Mouse (Mus musculus) natural killer cell, adult 2 months (primary cell): Measurements from ENCODE around the gene Znrd1as.

Experiments used
- DNase-seq, 2 experiments: peaks; one replicate each; pipeline ENCODE4 v3.0.0; 2022; ENCODE audit warnings: low spot score in 2 of 2

Znrd1as gene

DNA sequence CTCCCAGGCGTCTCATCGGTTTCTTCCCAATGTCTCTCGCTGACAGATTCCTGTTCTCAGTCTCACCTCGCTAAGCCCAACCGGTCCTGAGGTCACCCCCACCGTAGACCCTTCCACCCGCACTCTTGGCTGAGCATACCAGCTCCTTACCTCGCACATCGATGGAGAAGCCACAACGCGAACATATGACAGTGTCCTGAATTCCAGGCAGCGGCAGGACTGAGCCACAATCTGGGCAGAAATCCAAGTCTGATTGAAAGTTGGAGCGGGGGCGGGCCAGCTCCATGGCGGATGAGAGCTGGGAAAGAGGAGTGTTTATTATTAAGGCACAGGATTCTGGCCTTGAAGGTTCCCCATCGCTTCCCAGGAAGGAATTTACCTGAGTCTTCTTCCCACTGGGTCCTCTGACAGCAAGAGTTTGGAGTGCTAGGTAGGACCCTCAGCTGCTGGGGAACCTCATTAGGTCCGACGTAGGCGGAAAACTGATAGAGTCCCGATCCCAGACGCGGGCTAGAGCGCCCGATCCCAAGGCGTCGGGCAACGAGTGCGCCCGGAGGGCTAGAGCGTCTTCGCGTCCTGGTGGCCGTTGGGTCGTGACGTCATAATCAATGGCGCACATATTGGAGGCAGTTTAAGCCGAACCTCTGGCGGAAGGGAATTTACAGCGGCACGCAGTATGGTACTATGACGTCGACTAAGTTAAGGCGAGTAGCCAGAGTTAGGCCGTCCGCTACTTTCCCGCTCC lies at the start of gene Znrd1as, which contains the start of gene Znrd1:
Gene Znrd1as, plus strand, starts transcription at position 594 of the 745 bp plus-strand sequence.
Gene Znrd1, minus strand, starts transcription at position 561 of the 745 bp plus-strand sequence.
- peak; percentile 87 to 88 for DNase-seq

DNA sequence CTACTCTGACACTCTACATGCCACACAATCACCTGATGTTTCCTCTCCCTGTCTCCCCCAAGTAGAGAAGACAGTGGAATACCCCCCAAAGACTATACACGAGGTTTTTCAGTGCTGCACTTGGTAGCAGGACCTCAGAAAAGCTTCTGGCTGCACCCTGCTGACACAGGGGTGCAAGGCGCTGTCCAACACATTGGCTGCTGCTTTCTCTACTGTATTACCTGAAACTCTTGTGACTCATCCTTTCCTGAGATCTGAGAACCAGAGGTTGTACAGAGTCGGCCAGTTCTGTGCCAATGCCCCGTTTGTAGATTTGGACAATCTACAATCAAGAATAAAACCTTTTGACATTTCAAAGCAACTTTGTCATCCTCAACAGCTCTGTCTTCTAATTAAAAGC lies 48.6 kb upstream of the Znrd1as start:
- DNase-seq, result no peak

DNA sequence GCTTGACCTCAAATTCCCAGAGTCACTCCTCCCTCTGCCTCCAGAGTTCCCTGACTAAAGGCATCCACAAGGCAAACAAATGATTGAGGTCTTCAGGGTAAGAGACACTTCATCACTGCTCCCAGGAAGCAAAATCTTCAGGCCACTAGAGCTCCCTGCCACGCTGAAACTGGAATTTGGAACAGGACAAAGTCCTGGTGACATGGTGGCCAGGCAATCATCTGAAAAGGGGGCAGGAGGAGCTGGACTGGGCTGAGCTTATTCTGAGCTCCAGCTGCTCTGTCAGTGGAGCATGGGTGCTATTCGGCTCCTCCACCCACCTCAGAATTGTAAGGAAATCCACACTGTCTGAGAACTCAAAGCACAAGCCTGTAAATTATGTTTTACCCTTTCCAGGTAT lies 46.4 kb upstream of the Znrd1as start:
- no peak for DNase-seq

DNA sequence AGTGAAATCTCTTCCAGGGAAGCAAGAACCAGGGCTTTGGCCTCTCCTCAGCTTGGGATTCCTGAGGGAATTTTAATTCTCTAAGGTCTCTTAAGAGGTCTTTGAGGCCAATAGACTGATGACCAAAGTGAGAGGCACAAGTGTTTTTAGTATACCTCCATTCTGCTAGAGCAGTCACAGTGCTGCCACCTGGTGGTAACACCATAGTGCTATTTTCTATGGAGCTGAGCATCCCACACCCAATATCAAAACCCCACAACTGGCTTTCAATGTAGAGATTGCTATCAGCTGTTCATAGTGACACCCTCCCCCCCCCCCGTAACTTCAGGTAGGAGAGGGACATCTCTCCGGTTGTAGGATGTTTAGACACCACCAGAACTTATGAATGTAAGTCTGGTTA lies 44.3 kb upstream of the Znrd1as start:
- peak; percentile 56 to 73 for DNase-seq

DNA sequence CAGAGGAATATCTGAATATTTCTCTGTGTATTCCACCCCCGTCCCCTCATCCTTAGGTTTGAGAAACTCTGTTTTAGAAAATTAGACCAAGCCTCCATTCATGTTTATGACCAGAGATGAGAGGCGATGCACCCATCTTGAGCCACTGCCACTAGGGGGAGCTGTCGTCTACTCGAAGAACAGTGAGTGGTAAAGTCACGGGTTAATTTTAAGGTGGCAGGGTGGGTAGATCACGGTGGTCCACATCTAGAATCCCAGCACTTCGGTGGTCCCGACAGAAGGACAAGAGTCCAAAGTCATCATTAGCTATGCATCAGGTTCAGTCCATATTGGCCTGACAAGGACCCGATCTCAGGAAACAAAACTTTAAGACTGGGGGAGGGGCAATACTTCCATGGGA lies 43.3 kb upstream of the Znrd1as start:
- peak; percentile 36 to 61 for DNase-seq

DNA sequence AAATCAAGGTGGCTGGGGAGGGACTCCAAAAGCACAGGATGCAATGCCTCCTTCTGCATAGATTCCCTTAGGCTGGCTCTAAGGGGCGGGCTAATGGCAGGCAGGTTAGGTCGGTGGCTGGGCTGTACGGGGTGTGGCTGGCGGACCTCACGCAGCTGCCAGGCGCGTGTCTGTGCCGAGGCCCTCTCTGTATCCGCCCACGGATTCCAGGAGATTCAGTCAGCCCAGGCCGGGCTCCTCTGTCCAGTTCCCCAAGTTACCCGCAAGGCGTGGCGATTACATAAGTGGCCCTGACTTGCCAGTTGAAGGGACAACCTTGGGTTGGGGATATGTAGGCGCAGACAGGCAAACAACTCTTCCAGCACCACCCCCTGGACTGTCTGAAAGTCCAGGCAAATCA lies 38.2 kb upstream of the Znrd1as start:
- no peak for DNase-seq

DNA sequence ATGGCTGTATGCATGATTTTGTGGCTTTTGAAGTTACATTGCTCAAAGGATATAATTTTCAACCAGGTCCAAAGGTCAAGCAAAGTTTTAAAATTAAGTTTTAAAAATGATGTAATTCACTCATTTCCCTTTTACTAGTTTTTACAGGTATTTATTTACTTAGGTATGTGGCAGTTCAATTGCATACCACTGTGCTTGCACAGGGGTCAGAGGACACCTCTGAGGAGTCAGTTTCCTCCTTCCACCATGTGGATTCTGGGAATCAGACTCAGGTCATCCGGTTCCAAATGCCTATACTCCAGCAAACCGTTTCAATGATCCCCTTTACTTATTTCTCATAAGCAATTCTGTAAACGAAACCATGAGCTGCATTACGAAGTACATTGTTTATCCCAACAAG lies 35.7 kb upstream of the Znrd1as start:
- DNase-seq, result no peak

DNA sequence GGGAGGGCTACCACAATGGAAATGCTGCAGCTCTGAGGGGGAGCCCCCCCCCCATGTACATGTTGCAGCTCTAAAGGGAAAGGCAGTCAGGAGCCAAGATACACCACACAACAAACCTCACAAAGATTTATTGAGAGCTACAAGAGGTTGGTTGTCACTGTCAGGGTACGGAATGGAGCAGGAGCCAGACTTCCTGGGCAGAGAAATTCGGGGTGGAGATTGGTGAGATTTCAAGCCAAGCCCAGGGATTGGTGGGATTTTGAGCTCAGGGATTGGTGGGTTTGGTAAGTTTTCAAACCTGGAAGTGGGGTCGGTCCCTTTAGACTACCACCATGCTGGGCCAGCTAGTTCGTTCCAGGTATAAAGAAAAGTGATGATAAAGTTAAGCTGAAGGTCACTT lies 34.9 kb upstream of the Znrd1as start:
- no peak for DNase-seq

DNA sequence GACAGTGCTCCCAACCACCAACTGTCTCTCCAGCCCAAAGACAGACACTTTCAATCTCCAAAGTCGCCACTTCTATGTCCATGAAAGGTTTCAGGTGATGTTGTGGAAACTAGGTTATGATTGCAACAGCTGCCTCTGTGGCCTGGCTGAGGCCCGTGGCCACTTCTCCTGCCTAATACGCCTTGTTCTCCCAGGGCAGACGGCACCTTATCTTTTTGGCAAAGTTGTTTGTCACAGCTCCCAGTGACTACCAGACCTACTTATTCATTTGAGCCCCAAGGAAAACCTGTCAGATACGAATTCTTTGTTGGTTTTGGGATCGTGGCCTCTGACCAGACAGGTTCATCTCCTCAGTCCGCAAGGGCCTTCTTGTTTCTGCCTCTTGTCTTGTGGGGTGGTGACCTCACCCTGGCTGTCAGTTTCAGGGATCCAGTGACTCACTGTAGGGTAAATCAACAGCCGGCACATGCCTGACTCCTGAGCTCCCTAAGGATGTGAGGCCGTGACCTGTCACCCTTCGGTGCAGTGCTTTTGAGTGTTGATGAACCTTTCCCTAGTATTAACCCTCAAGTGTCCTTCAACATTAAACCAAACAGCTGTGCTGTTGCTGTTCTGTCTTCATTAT lies 30.8 kb upstream of the Znrd1as start:
- DNase-seq, result no peak

DNA sequence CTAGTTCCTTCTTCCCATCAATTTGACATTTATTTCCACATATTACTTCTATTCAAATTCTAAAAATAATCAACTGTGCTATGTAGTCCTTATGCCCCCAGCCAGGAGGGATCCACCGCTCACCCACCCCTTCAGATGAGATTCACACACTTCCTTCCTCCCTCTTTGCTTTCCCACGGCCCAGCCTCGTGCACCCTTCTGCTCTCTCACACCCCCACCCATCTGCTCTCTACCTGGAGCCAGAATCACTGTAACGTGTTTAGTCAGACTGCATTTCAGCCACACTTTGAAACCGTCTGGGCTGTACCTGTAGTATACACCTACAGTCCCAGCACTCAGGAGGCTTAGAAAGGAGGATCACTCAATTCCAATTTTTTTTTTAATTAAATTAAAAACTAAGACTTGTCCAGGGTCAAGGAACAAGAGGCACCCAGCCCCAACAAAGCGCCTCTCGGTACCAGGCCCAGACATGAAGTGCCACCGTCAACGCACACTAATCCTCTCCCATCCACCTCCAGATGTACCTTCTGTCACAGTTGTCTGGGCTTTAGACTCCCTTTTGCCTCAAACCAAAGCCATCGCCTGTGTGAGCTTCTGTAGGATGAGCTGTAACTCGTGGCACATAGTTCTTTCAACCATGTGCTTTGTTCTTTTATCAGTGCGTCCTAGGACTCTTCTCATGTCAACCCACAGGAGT lies 29.0 kb upstream of the Znrd1as start:
- DNase-seq, result no peak

DNA sequence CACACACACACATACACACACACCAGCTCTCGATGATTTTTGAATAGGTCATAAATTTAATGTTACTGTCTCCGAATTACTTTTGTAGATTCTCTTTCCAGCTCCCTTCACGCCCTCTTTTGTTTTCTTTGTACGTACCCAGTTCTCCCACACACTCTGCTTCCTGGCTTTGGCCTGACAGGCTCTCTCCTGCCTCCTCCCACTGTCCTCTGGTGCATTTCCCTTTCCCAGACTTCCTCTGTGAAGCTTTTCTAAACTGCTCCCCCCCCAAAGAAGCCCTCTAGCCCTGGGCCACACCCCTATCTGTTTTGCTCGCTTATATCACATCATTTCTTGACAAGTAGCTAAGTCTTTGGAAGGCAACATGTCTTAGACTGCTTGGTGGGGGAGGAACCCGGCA lies 28.2 kb upstream of the Znrd1as start:
- no peak for DNase-seq

DNA sequence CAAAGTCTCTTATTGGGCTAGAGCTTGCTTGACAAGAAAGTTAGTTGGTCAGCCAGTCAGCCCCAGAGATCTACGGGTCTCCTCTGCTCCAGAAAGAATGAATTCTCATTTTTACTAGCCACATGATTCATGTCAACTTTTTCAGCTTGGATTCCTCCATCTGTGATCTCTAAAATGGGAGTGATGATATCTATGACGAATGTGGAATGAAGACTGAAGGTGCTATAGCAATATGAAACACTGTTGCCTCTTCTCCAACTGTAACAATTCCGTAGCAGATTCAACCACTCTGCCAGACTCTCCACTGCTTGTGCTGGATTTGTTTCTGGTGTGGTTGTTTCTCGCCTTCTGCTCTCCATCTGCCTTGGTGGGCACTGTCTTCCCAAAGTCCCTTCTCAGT lies 27.3 kb upstream of the Znrd1as start:
- DNase-seq, result no peak

DNA sequence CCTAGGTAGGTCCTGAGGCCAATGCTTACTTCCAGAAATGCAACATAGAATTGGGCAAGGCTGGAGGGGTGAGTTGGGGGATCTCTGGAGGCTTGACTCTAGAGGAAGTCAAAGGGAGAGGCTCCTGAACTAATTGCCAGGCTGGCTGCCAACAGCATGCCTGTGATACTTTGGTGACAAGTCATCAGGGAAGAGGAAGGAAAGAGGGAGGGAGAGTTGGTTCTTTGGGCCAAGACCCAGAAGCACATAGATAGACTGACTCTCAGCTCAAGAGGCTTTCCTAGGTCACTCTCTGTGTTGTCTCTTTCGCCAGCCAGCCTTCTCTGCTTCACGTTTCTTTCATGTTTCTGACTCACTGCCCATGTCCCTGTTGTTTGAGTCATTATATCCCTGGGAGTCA lies 26.6 kb upstream of the Znrd1as start:
- DNase-seq, result no peak

DNA sequence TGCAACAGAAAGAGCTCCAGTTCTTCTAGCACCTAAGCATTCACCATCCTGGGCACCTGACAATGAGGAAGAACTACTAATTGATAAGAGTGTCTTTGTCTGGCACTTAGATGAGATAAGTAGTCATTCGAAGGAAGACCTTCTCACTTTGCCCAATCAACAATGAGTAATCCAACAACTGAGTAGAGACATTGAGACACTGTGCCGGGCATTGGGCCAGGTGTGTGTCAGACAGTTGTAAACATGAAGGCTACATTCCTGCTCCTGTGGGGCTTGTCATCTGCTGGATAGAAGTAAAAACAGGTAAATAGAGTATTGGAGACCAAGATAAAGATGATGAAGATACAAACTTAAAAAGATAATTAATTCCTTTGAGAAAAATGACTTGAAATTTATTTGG lies 20.3 kb upstream of the Znrd1as start:
- DNase-seq, result no peak

DNA sequence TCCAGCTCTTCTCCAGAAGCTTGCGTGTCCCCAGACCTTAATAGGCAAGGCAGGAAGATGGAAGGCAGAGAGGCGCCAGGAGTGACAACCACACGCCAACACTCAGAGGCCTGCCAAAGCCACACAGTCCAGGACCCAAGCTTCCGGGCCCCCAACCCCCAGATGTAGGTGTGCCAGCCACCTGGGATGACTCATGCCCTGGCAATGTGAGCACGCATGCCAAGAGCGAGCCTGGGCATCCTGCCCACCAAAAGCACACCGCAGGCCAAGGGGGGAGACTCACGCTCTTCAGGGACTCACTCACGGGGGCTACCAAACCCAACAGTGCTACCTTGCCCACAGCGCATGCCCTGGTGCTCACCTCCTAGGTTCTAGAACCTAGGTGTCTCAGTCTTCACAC lies 16.0 kb upstream of the Znrd1as start:
- DNase-seq, result peak; percentile 57 to 59

DNA sequence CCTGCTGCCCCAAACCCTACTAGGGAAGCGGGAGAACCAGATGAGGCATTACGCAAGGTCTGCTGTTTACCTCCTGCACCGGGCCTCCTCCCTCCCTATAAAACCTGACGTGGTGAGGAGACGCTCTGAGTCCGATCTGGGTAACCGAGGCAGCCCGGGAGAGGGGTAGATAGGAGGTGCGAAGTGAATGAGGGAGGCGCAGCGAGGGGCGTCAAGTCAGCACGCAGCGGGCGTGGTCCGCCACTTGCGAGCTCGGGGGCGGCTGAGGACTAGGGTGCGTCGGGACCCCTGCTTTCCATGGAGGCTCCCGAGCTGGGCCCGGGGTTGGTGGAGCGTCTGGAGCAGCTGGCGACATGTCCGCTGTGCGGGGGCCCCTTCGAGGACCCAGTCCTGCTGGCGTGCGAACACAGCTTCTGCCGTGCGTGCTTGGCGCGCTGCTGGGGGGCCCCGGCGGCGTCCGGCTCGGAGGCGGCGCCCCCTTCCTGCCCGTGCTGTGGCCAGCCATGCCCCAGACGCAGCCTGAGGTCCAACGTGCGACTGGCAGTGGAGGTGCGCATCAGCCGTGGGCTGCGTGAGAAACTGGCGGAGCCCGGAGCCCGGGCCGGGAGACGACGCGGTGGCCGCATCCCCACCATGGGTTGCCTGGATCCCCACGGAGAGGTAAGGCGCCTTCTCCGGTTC lies 15.5 kb upstream of the Znrd1as start, which contains the start of gene Rnf39:
Gene Rnf39, plus strand, starts transcription at position 128 of the 681 bp plus-strand sequence.
- no peak for DNase-seq

DNA sequence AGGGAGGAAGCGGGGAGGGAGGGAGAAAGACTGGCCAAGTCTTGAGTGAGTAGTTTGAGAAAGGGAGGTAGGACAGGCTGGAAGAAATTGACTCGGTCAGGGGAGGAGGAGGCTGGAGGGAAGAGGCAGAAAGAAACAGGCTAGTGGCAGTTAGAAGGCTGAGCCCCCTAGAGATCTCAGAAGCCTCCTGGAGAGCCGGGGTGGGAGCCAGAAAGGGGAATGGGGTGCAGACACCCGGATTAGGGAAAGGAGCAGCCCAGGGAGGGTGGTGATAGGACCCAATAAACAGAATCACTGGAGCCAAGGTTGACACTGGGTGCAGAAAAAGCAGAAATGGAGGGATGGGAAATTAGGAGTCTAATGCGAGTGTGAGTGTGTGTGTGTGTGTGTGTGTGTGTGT lies 14.7 kb upstream of the Znrd1as start:
- no peak for DNase-seq

DNA sequence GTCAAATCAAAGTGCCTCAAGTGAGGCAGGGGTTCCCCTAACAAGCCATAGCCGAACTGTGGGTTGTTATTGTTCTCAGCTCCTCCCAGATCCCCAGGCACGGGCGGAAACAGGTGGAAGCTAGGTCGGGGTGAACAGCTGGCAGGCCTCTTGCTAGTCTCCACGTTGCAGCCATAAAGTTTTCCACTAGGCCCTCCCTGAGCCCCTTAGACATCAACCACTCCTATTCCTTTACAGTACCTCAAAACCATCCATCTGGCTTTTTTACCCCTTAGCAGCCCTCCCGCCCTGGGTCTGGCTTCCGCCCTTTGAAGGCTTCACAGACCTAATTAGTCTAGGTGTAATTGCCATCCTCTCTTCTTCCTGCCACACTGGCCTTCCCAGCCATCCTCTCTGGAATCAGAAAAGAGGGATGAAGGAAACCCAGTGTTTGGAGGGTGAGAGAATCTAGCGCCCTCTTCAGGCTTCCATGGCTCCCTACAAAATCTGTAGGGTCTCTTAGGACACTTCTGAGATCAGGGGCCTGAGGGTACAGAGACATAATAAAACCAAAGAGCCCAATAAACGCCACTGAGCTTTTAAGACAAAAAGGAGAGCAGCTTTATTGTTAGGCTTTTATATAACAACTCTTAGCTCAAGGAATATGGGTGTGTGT lies 14.1 kb upstream of the Znrd1as start:
- no peak for DNase-seq

DNA sequence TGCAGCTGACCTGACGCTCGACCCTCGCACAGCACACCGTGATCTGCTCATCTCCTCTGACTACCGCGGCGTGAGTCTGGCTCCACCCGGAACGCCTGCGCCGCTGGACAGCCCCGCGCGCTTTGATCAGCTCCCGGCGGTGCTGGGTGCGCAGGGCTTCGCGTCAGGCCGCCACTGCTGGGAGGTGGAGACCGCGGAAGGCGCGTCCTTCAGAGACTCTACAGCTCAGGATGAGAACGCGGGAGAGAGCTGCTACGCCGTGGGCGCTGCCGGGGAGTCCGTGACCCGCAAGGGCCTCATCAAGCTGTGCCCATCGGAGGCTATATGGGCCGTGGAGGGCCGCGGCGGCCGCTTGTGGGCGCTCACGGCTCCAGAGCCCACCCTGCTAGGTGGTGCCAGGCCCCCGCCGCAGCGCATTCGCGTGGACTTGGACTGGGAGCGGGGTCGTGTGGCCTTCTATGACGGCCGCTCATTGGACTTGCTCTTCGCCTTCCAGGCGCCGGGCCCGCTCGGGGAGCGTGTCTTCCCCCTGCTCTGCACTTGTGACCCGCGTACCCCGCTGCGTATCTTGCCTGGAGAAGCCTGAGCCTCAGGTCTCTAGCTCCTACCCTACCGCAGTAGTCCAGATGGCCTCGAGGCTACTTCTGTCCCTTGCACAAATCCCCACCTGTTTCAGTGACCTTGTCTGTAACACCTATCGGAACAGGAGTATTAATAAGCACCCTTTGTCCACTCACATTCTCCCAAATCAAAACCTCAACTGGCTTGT lies 11.2 kb upstream of the Znrd1as start:
- DNase-seq, result peak in 1 of 2 experiments; percentile 26

DNA sequence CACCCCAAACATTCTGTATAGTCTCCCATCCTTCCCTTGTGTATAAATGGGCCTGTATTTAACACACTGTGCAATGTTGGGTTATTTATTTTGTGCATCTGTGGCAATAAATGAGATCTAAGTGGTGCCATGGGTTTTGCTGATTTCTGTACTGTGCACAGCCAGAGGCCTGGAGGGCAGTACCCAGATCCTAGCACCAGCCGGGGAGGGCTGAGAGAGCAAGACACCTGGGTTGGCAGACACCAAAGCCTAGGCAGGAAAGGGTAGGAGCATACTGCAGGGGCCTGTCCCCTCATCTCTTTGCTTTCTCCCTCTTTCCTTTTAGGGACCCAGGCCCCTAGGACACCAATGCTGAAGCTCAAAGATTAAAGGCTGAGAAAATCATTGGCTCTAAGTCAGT lies 10.1 kb upstream of the Znrd1as start:
- no peak for DNase-seq

DNA sequence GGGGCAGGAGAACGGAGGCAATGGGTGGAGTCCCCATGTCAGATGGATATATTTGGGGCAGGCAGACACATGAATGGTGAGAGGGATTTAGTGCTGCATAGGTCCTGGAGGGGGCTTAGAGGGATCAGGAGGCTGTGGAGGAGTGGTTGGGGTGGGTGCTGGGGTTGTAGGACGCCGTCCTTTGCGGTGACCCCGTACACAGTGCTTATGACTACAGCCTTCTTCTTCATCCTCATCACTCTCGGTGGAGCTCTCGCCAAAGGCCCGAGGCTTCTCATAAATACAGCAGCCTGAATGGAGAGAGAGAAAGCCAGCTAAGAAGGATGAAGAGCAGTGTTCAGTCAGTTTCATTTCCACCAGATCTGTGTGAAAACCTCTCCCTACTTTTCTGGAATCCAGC lies 9.1 kb upstream of the Znrd1as start:
- DNase-seq, result no peak
